Mouse (Mus musculus): ENCODE measurements around the gene Mkrn2os.

GRCm38 (mm10) chr6:115607429-115607828 is 15.1 kb upstream of the Mkrn2os start:
- TF ChIP-seq POLR2AphosphoS5 (IDR thresholded peaks at IDR 0.05; ENCODE audit: insufficient replicate concordance, low read depth, low read length), result no peak
- no peak for TF ChIP-seq CTCF (IDR thresholded peaks at IDR 0.05; ENCODE audit: low read depth, low read length)
- TF ChIP-seq GATA1 (IDR thresholded peaks at IDR 0.05; ENCODE audit: borderline replicate concordance, low read length), result no peak
- no peak for TF ChIP-seq TAL1 (conservative IDR thresholded peaks at IDR 0.05; ENCODE audit: low read depth, low read length)
- no peak for TF ChIP-seq GATA2 (IDR thresholded peaks at IDR 0.05; ENCODE audit: borderline replicate concordance, low read depth, low read length)

Data from G1E (cell line).